Comparison of ENCODE assay signal across 8 mouse cellular contexts in genomic region chr2:58680794-58681193, GRCm38 (mm10).
DNase-seq lines count a peak whose midpoint lies in the region.

No protein-coding gene starts in this region.

- DNase-seq in ovary, postnatal 36 days (ENCODE audit: low spot score): peak; percentile 64
- no peak for DNase-seq in ovary, adult 18-20 months (ENCODE audit: low spot score)
- DNase-seq in adrenal gland, adult 18-20 months (ENCODE audit: low spot score in 2 of 2): peak; percentile 48 to 71
- peak; percentile 47 for DNase-seq in embryo, embryonic 9.5 days (ENCODE audit: extremely low spot score)
- peak; percentile 57 to 79 for DNase-seq in heart, postnatal 36 days
- peak; percentile 49 to 63 for DNase-seq in left cerebral cortex, postnatal 10 days (ENCODE audit: extremely low spot score in 1 of 2, low spot score in 2 of 2)
- DNase-seq in retina, embryonic 14.5 days (ENCODE audit: low spot score): peak; percentile 81
- no peak for DNase-seq in spleen, postnatal 36 days (ENCODE audit: low spot score in 2 of 2)

- intact Hi-C loops in heart, postnatal 36 days (cut with DNase I): loop anchor here (1.0 to 5.0 kb wide), 2 partner anchors 742 to 759 kb away; no protein-coding TSS in a partner anchor
- intact Hi-C loops in left cerebral cortex, postnatal 10 days (cut with DNase I): loop anchor here (5.0 kb wide), 1 partner anchor 757 kb away; no protein-coding TSS in a partner anchor

Comparison
In these comparisons a context has a peak if more than half of its experiments do, and no peak if none do; other contexts are left out.
1. DNase-seq: peak in ovary, postnatal 36 days (single experiment), adrenal gland, adult 18-20 months (2 of 2), embryo, embryonic 9.5 days (single experiment), heart, postnatal 36 days (2 of 2), left cerebral cortex, postnatal 10 days (2 of 2) and retina, embryonic 14.5 days (single experiment); none in ovary, adult 18-20 months (single experiment) and spleen, postnatal 36 days (0 of 2).